Mouse (Mus musculus): ENCODE results near the gene Trim38. TPM values are rescaled to one million over a fixed set of nuclear protein-coding genes. Genes with fewer than 3 reads are reported as not detected.

The Trim38 gene
- polyA plus RNA-seq, 1 experiment from 2014 or later, result not detected

- Histone ChIP-seq H3K9ac (ENCODE audit: low read length) (no peak within 1 kb of the TSS), H3K4me3 (ENCODE audit: low read length) (no peak within 1 kb of the TSS), H3K27me3 (ENCODE audit: control insufficient read depth, insufficient read depth, low read length) (no peaks in the 10 kb centered on the region), H3K27ac (ENCODE audit: low read length) (no peak within 1 kb of the TSS), H3K4me2 (ENCODE audit: low read depth, low read length) (no peak within 1 kb of the TSS), H3K4me1 (ENCODE audit: control insufficient read depth, insufficient read depth, low read length) (no peaks in the 10 kb centered on the region), H3K36me3 (ENCODE audit: control insufficient read depth, insufficient read depth) (no peaks in the 10 kb centered on the region), H3K9me3 (replicated peaks; ENCODE audit: control insufficient read depth, low read length) (0 out of 2 replicates have a peak, but pooled peaks cover 2% of the 10 kb centered on the region)
- no peak for ATAC-seq (replicated peaks; ENCODE audit: extremely low read depth, insufficient read depth, low FRiP score)
- WGBS, result 86% methylated on average over 2 of the region's 2 CpGs
Measured at GRCm38 (mm10) chr13:23839308-23839707, 69.6 kb downstream of the Trim38 start, which contains the start of gene Slc17a3. TSS of gene Slc17a3 (plus strand) at chr13:23839434.

Small RNA genes within 50 kb of the gene (microRNA-seq; reads per million reads assigned to microRNA genes)
- not detected for gene Gm44314
- not detected for gene Gm44484

Other genes with a start within 250 kb of the Trim38 start
- gene Hist1h4h, start 238.9 kb upstream of the Trim38 start, polyA plus RNA-seq (2015; fragmentation: Nextera tagmentation; extraction: Ambion mirVana), result 7.7 and 8.6 TPM in 2 replicates
- 3.8 and 9.2 TPM in 2 replicates for gene Hist1h2af, start 236.0 kb upstream of the Trim38 start, polyA plus RNA-seq (2015; fragmentation: Nextera tagmentation; extraction: Ambion mirVana)
- 2.0 and 2.2 TPM in 2 replicates for gene Hist1h3g, start 234.5 kb upstream of the Trim38 start, polyA plus RNA-seq (2015; fragmentation: Nextera tagmentation; extraction: Ambion mirVana)
- gene Hist1h2bh, start 226.5 kb upstream of the Trim38 start, polyA plus RNA-seq (2015; fragmentation: Nextera tagmentation; extraction: Ambion mirVana), result 0.38 and 0.52 TPM in 2 replicates
- gene Hist1h3f, start 225.9 kb upstream of the Trim38 start, polyA plus RNA-seq (2015; fragmentation: Nextera tagmentation; extraction: Ambion mirVana), result 0.20 and 0.37 TPM in 2 replicates
- 0.53 TPM in 1 of 2 replicates, not detected in the other for gene Hist1h4f, start 218.3 kb upstream of the Trim38 start, polyA plus RNA-seq (2015; fragmentation: Nextera tagmentation; extraction: Ambion mirVana)
- 0.21 and 0.37 TPM in 2 replicates for gene Hist1h1d, start 216.7 kb upstream of the Trim38 start, polyA plus RNA-seq (2015; fragmentation: Nextera tagmentation; extraction: Ambion mirVana)
- gene Hist1h3e, start 207.5 kb upstream of the Trim38 start, polyA plus RNA-seq (2015; fragmentation: Nextera tagmentation; extraction: Ambion mirVana), result 1.7 and 2.1 TPM in 2 replicates
- gene Hist1h2ae, start 198.7 kb upstream of the Trim38 start, polyA plus RNA-seq (2015; fragmentation: Nextera tagmentation; extraction: Ambion mirVana), result 34.0 and 34.2 TPM in 2 replicates
- 4.2 and 5.1 TPM in 2 replicates for gene Hist1h2bg, start 198.5 kb upstream of the Trim38 start, polyA plus RNA-seq (2015; fragmentation: Nextera tagmentation; extraction: Ambion mirVana)
- 0.37 and 2.4 TPM in 2 replicates for gene Hist1h2bf, start 195.7 kb upstream of the Trim38 start, polyA plus RNA-seq (2015; fragmentation: Nextera tagmentation; extraction: Ambion mirVana)
- gene Hist1h2ad, start 195.5 kb upstream of the Trim38 start, polyA plus RNA-seq (2015; fragmentation: Nextera tagmentation; extraction: Ambion mirVana), result 1.2 and 1.8 TPM in 2 replicates
- 1.4 and 1.8 TPM in 2 replicates for gene Hist1h3d, start 194.2 kb upstream of the Trim38 start, polyA plus RNA-seq (2015; fragmentation: Nextera tagmentation; extraction: Ambion mirVana)
- gene Hist1h4d, start 188.3 kb upstream of the Trim38 start, polyA plus RNA-seq (2015; fragmentation: Nextera tagmentation; extraction: Ambion mirVana), result 48.7 and 49.1 TPM in 2 replicates
- gene Hist1h2be, start 148.8 kb upstream of the Trim38 start, polyA plus RNA-seq (2015; fragmentation: Nextera tagmentation; extraction: Ambion mirVana), result 1.9 and 2.0 TPM in 2 replicates
- 10.4 and 11.5 TPM in 2 replicates for gene Hist1h1e, start 147.4 kb upstream of the Trim38 start, polyA plus RNA-seq (2015; fragmentation: Nextera tagmentation; extraction: Ambion mirVana)
- 0.52 and 0.75 TPM in 2 replicates for gene Hist1h2ac, start 86.0 kb upstream of the Trim38 start, polyA plus RNA-seq (2015; fragmentation: Nextera tagmentation; extraction: Ambion mirVana)
- 49.7 and 53.7 TPM in 2 replicates for gene Hist1h2bc, start 85.7 kb upstream of the Trim38 start, polyA plus RNA-seq (2015; fragmentation: Nextera tagmentation; extraction: Ambion mirVana)
- gene Hist1h1t, start 74.1 kb upstream of the Trim38 start, polyA plus RNA-seq (2015; fragmentation: Nextera tagmentation; extraction: Ambion mirVana), result not detected in 2 replicates
- 1.9 and 2.8 TPM in 2 replicates for gene Hist1h4c, start 71.5 kb upstream of the Trim38 start, polyA plus RNA-seq (2015; fragmentation: Nextera tagmentation; extraction: Ambion mirVana)
- gene Hfe, start 59.1 kb upstream of the Trim38 start, polyA plus RNA-seq (2015; fragmentation: Nextera tagmentation; extraction: Ambion mirVana), result 11.7 and 14.9 TPM in 2 replicates
- gene Hist1h1c, start 31.1 kb upstream of the Trim38 start, polyA plus RNA-seq (2015; fragmentation: Nextera tagmentation; extraction: Ambion mirVana), result 38.0 and 38.5 TPM in 2 replicates
- 3.0 and 3.8 TPM in 2 replicates for gene Hist1h3c, start 24.3 kb upstream of the Trim38 start, polyA plus RNA-seq (2015; fragmentation: Nextera tagmentation; extraction: Ambion mirVana)
- gene Hist1h2bb, start 23.2 kb upstream of the Trim38 start, polyA plus RNA-seq (2015; fragmentation: Nextera tagmentation; extraction: Ambion mirVana), result 0.98 and 2.2 TPM in 2 replicates
- 17.0 and 20.0 TPM in 2 replicates for gene Hist1h2ab, start 18.8 kb upstream of the Trim38 start, polyA plus RNA-seq (2015; fragmentation: Nextera tagmentation; extraction: Ambion mirVana)
- gene Hist1h3b, start 17.6 kb upstream of the Trim38 start, polyA plus RNA-seq (2015; fragmentation: Nextera tagmentation; extraction: Ambion mirVana), result 3.2 and 5.0 TPM in 2 replicates
- 1.2 and 1.5 TPM in 2 replicates for gene Hist1h4b, start 12.9 kb upstream of the Trim38 start, polyA plus RNA-seq (2015; fragmentation: Nextera tagmentation; extraction: Ambion mirVana)
- 0.32 TPM in 1 of 2 replicates, not detected in the other for gene Hist1h4a, start 8.7 kb upstream of the Trim38 start, polyA plus RNA-seq (2015; fragmentation: Nextera tagmentation; extraction: Ambion mirVana)
- 1.5 and 3.4 TPM in 2 replicates for gene Hist1h3a, start 7.5 kb upstream of the Trim38 start, polyA plus RNA-seq (2015; fragmentation: Nextera tagmentation; extraction: Ambion mirVana)
- gene Hist1h1a, start 6.2 kb upstream of the Trim38 start, polyA plus RNA-seq (2015; fragmentation: Nextera tagmentation; extraction: Ambion mirVana), result 0.79 and 0.97 TPM in 2 replicates
- gene Slc17a2, start 37.1 kb downstream of the Trim38 start, polyA plus RNA-seq (2015; fragmentation: Nextera tagmentation; extraction: Ambion mirVana), result not detected in 2 replicates
- not detected in 2 replicates for gene Slc17a3, start 69.5 kb downstream of the Trim38 start, polyA plus RNA-seq (2015; fragmentation: Nextera tagmentation; extraction: Ambion mirVana)
- gene Slc17a1, start 97.8 kb downstream of the Trim38 start, polyA plus RNA-seq (2015; fragmentation: Nextera tagmentation; extraction: Ambion mirVana), result not detected in 2 replicates
- 0.09 TPM in 1 of 2 replicates, not detected in the other for gene Slc17a4, start 145.1 kb downstream of the Trim38 start, polyA plus RNA-seq (2015; fragmentation: Nextera tagmentation; extraction: Ambion mirVana)
- not detected in 2 replicates for gene Hist1h2ba, start 164.2 kb downstream of the Trim38 start, polyA plus RNA-seq (2015; fragmentation: Nextera tagmentation; extraction: Ambion mirVana)
- not detected in 2 replicates for gene Hist1h2aa, start 164.5 kb downstream of the Trim38 start, polyA plus RNA-seq (2015; fragmentation: Nextera tagmentation; extraction: Ambion mirVana)
- gene Scgn, start 221.3 kb downstream of the Trim38 start, polyA plus RNA-seq (2015; fragmentation: Nextera tagmentation; extraction: Ambion mirVana), result not detected in 2 replicates

All from heart, embryonic 16.5 days (tissue).